Mouse (Mus musculus): ENCODE results near the gene Lnpep. TPM values are rescaled to one million over a fixed set of nuclear protein-coding genes. Genes with fewer than 3 reads are reported as not detected.
"Not testable (repeated sequence)": the region's sequence is repeated elsewhere in the genome, so short reads cannot be mapped to it uniquely, and the experiment has no call there.

The Lnpep gene
- polyA plus RNA-seq, 1 experiment from 2014 or later = 8.0 TPM

- Histone ChIP-seq H3K9ac (no peak overlapping the region), H3K27me3 (no peaks in the 10 kb centered on the region), H3K4me2 (no peak overlapping the region), H3K9me3 (no peaks in the 10 kb centered on the region), H3K4me1 (replicated peaks) (no peaks in the 10 kb centered on the region), H3K27ac (replicated peaks) (no peak overlapping the region), H3K4me3 (no peak overlapping the region), H3K36me3 (peaks cover 35% of the 10 kb centered on the region)
- ATAC-seq (ENCODE audit: low FRiP score, low read depth) = no peak
- WGBS = 58% methylated on average over 3 of the region's 3 CpGs
Measured at GRCm38 (mm10) chr17:17567071-17567470, 57.8 kb downstream of the Lnpep start.

GRCm38 (mm10) chr17:17548958-17549357, 75.9 kb downstream of the Lnpep start:
- WGBS = 87% methylated on average over 3 of the region's 3 CpGs
- Histone ChIP-seq H3K36me3 (peaks cover 19% of the 10 kb centered on the region), H3K9ac (no peak overlapping the region), H3K4me1 (replicated peaks) (no peaks in the 10 kb centered on the region), H3K4me2 (no peak overlapping the region), H3K27ac (replicated peaks) (no peak overlapping the region), H3K27me3 (no peaks in the 10 kb centered on the region), H3K4me3 (no peak overlapping the region), H3K9me3 (no peaks in the 10 kb centered on the region)
- ATAC-seq (ENCODE audit: low FRiP score, low read depth) = no peak

GRCm38 (mm10) chr17:17531338-17531737, 93.5 kb downstream of the Lnpep start:
- ATAC-seq (ENCODE audit: low FRiP score, low read depth) = no peak
- no peak overlapping the region for H3K27ac ChIP-seq (replicated peaks)
- H3K4me1 ChIP-seq (replicated peaks) = no peaks in the 10 kb centered on the region
- no peaks in the 10 kb centered on the region for H3K27me3 ChIP-seq
- no peak overlapping the region for H3K4me2 ChIP-seq
- H3K36me3 ChIP-seq = peaks cover 51% of the 10 kb centered on the region
- H3K9ac ChIP-seq = no peak overlapping the region
- H3K4me3 ChIP-seq = no peak overlapping the region
- H3K9me3 ChIP-seq = no peaks in the 10 kb centered on the region

GRCm38 (mm10) chr17:17516384-17517016, 108.3 kb downstream of the Lnpep start:
- Histone ChIP-seq H3K36me3 (no peaks in the 10 kb centered on the region), H3K4me1 (replicated peaks) (no peaks in the 10 kb centered on the region), H3K4me2 (no peak overlapping the region), H3K9me3 (no peaks in the 10 kb centered on the region), H3K4me3 (no peak overlapping the region), H3K9ac (no peak overlapping the region), H3K27me3 (no peaks in the 10 kb centered on the region), H3K27ac (replicated peaks) (no peak overlapping the region)
- 65% methylated on average over 4 of the region's 4 CpGs for WGBS
- no peak for ATAC-seq (ENCODE audit: low FRiP score, low read depth)

GRCm38 (mm10) chr17:17506677-17507076, 118.2 kb downstream of the Lnpep start:
- no peaks in the 10 kb centered on the region for H3K4me1 ChIP-seq (replicated peaks)
- H3K9ac ChIP-seq = no peak overlapping the region
- no peaks in the 10 kb centered on the region for H3K9me3 ChIP-seq
- no peak overlapping the region for H3K4me3 ChIP-seq
- H3K36me3 ChIP-seq = no peaks in the 10 kb centered on the region
- H3K4me2 ChIP-seq = no peak overlapping the region
- H3K27me3 ChIP-seq = no peaks in the 10 kb centered on the region
- no peak for ATAC-seq (ENCODE audit: low FRiP score, low read depth)
- H3K27ac ChIP-seq (replicated peaks) = no peak overlapping the region
- 87% methylated on average over 10 of the region's 10 CpGs for WGBS

- Histone ChIP-seq H3K4me2 (no peak overlapping the region), H3K27me3 (no peaks in the 10 kb centered on the region), H3K36me3 (no peaks in the 10 kb centered on the region), H3K9me3 (no peaks in the 10 kb centered on the region), H3K27ac (replicated peaks) (no peak overlapping the region), H3K9ac (no peak overlapping the region), H3K4me1 (replicated peaks) (no peaks in the 10 kb centered on the region), H3K4me3 (no peak overlapping the region)
- 75% methylated on average over 3 of the region's 3 CpGs for WGBS
- no peak for ATAC-seq (ENCODE audit: low FRiP score, low read depth)
Measured at GRCm38 (mm10) chr17:17499278-17499677, 125.6 kb downstream of the Lnpep start.

GRCm38 (mm10) chr17:17498848-17499247, 126.0 kb downstream of the Lnpep start:
- Histone ChIP-seq H3K36me3 (no peaks in the 10 kb centered on the region), H3K4me1 (replicated peaks) (no peaks in the 10 kb centered on the region), H3K27ac (replicated peaks) (no peak overlapping the region), H3K9ac (no peak overlapping the region), H3K4me3 (no peak overlapping the region), H3K27me3 (no peaks in the 10 kb centered on the region), H3K4me2 (no peak overlapping the region), H3K9me3 (no peaks in the 10 kb centered on the region)
- no peak for ATAC-seq (ENCODE audit: low FRiP score, low read depth)
- WGBS = 24% methylated on average over 1 of the region's 1 CpGs

GRCm38 (mm10) chr17:17496730-17497129, 128.1 kb downstream of the Lnpep start:
- Histone ChIP-seq H3K36me3 (no peaks in the 10 kb centered on the region), H3K4me3 (no peak overlapping the region), H3K4me1 (replicated peaks) (no peaks in the 10 kb centered on the region), H3K9ac (no peak overlapping the region), H3K4me2 (no peak overlapping the region), H3K9me3 (no peaks in the 10 kb centered on the region), H3K27me3 (no peaks in the 10 kb centered on the region), H3K27ac (replicated peaks) (no peak overlapping the region)
- 90% methylated on average over 7 of the region's 7 CpGs for WGBS
- ATAC-seq (ENCODE audit: low FRiP score, low read depth) = no peak

GRCm38 (mm10) chr17:17496234-17496633, 128.6 kb downstream of the Lnpep start:
- H3K4me1 ChIP-seq (replicated peaks); H3K36me3 ChIP-seq; H3K27ac ChIP-seq (replicated peaks); H3K9me3 ChIP-seq; ATAC-seq (ENCODE audit: low FRiP score, low read depth); H3K4me3 ChIP-seq; H3K4me2 ChIP-seq; H3K27me3 ChIP-seq; H3K9ac ChIP-seq: not testable (repeated sequence)

GRCm38 (mm10) chr17:17492116-17492515, 132.7 kb downstream of the Lnpep start:
- Histone ChIP-seq H3K27ac (replicated peaks) (no peak overlapping the region), H3K4me1 (replicated peaks) (no peaks in the 10 kb centered on the region), H3K27me3 (no peaks in the 10 kb centered on the region), H3K4me2 (no peak overlapping the region), H3K36me3 (no peaks in the 10 kb centered on the region), H3K4me3 (no peak overlapping the region), H3K9me3 (no peaks in the 10 kb centered on the region), H3K9ac (no peak overlapping the region)
- WGBS = 91% methylated on average over 8 of the region's 8 CpGs
- no peak for ATAC-seq (ENCODE audit: low FRiP score, low read depth)

- Histone ChIP-seq H3K27ac (replicated peaks) (no peak overlapping the region), H3K4me1 (replicated peaks) (no peaks in the 10 kb centered on the region), H3K9ac (no peak overlapping the region), H3K4me2 (no peak overlapping the region), H3K27me3 (no peaks in the 10 kb centered on the region), H3K9me3 (no peaks in the 10 kb centered on the region), H3K4me3 (no peak overlapping the region), H3K36me3 (no peaks in the 10 kb centered on the region)
- no peak for ATAC-seq (ENCODE audit: low FRiP score, low read depth)
- 86% methylated on average over 7 of the region's 7 CpGs for WGBS
Measured at GRCm38 (mm10) chr17:17491622-17492001, 133.2 kb downstream of the Lnpep start.

GRCm38 (mm10) chr17:17490820-17491621, 133.8 kb downstream of the Lnpep start:
- Histone ChIP-seq H3K4me3 (no peak overlapping the region), H3K27ac (replicated peaks) (no peak overlapping the region), H3K9me3 (no peaks in the 10 kb centered on the region), H3K4me2 (no peak overlapping the region), H3K9ac (no peak overlapping the region), H3K27me3 (no peaks in the 10 kb centered on the region), H3K4me1 (replicated peaks) (no peaks in the 10 kb centered on the region), H3K36me3 (no peaks in the 10 kb centered on the region)
- 60% methylated on average over 13 of the region's 15 CpGs for WGBS
- ATAC-seq (ENCODE audit: low FRiP score, low read depth) = no peak

GRCm38 (mm10) chr17:17485789-17486188, 139.1 kb downstream of the Lnpep start:
- Histone ChIP-seq H3K27me3 (no peaks in the 10 kb centered on the region), H3K9ac (no peak overlapping the region), H3K9me3 (no peaks in the 10 kb centered on the region), H3K4me3 (no peak overlapping the region), H3K4me1 (replicated peaks) (no peaks in the 10 kb centered on the region), H3K4me2 (no peak overlapping the region), H3K36me3 (no peaks in the 10 kb centered on the region), H3K27ac (replicated peaks) (no peak overlapping the region)
- WGBS = 69% methylated on average over 2 of the region's 2 CpGs
- no peak for ATAC-seq (ENCODE audit: low FRiP score, low read depth)

Data from hindbrain, embryonic 15.5 days (tissue).